8 mouse cellular contexts compared by ENCODE assay signal in genomic region chr3:146851966-146852891, GRCm38 (mm10). TPM values are rescaled to one million over a fixed set of nuclear protein-coding genes. Genes with fewer than 3 reads are reported as not detected.
DNase-seq lines count a peak whose midpoint lies in the region; ATAC-seq lines count a peak whose summit lies in the region.

Gene Ttll7, plus strand, starts transcription at chr3:146852367.

- ATAC-seq in frontal cortex, adult (ENCODE audit: low TSS enrichment): peak; percentile 94
- peak; percentile 79 for ATAC-seq in liver, embryonic 16.5 days (ENCODE audit: low read depth)
- ATAC-seq in neural tube, embryonic 15.5 days (ENCODE audit: low FRiP score): peak; percentile 97

- H3K27ac ChIP-seq in liver, embryonic 16.5 days (ENCODE audit: low read length): no peak within 1 kb of the TSS
- H3K27ac ChIP-seq in neural tube, embryonic 15.5 days (replicated peaks): peak within 1 kb of the TSS; percentile 86

- H3K36me3 ChIP-seq in liver, embryonic 16.5 days (ENCODE audit: control insufficient read depth, insufficient read depth): no peaks in the 10 kb centered on the region
- H3K36me3 ChIP-seq in neural tube, embryonic 15.5 days: no peaks in the 10 kb centered on the region

- peak; percentile 78 for DNase-seq in R1 (ENCODE audit: low read depth, low spot score)
- DNase-seq in cerebellum, postnatal 10 days: peak; percentile 86 to 88
- DNase-seq in heart, postnatal 4 days: peak; percentile 82
- peak; percentile 80 to 93 for DNase-seq in layer of hippocampus, adult 18-20 months (ENCODE audit: low spot score in 2 of 2)
- peak; percentile 77 for DNase-seq in urinary bladder, postnatal 14 days (ENCODE audit: low spot score)

- WGBS in liver, embryonic 16.5 days (ENCODE audit: insufficient replicate concordance): 1% methylated on average over 36 of the region's 36 CpGs
- 2% methylated on average over 36 of the region's 36 CpGs for WGBS in neural tube, embryonic 15.5 days

- H3K4me2 ChIP-seq in liver, embryonic 16.5 days (ENCODE audit: low read depth, low read length): peak within 1 kb of the TSS; percentile 67
- peak within 1 kb of the TSS; percentile 73 for H3K4me2 ChIP-seq in neural tube, embryonic 15.5 days

- H3K9me3 ChIP-seq in liver, embryonic 16.5 days (replicated peaks; ENCODE audit: control insufficient read depth, low read length): no peaks in the 10 kb centered on the region
- no peaks in the 10 kb centered on the region for H3K9me3 ChIP-seq in neural tube, embryonic 15.5 days (replicated peaks)

- H3K4me3 ChIP-seq in liver, embryonic 16.5 days (ENCODE audit: low read depth, low read length): peak within 1 kb of the TSS; percentile 53
- H3K4me3 ChIP-seq in neural tube, embryonic 15.5 days (replicated peaks): peak within 1 kb of the TSS; percentile 81

- peak within 1 kb of the TSS; percentile 41; the same call in 1 of the 2 replicates for H3K9ac ChIP-seq in liver, embryonic 16.5 days (ENCODE audit: low read depth, low read length)
- H3K9ac ChIP-seq in neural tube, embryonic 15.5 days (replicated peaks): peak within 1 kb of the TSS; percentile 76

- H3K4me1 ChIP-seq in liver, embryonic 16.5 days (ENCODE audit: control insufficient read depth, low read depth, low read length): no peaks in the 10 kb centered on the region
- H3K4me1 ChIP-seq in neural tube, embryonic 15.5 days: peaks cover 27% of the 10 kb centered on the region

- peaks cover 6% of the 10 kb centered on the region for H3K27me3 ChIP-seq in liver, embryonic 16.5 days (ENCODE audit: control insufficient read depth, insufficient read depth, low read depth, low read length)
- no peaks in the 10 kb centered on the region for H3K27me3 ChIP-seq in neural tube, embryonic 15.5 days (replicated peaks)

RNA-seq across cellular contexts. Expression of gene Ttll7, which starts in this region (rescaled TPM):
- total RNA-seq in heart, postnatal 4 days (2021): 1 to 10 TPM; 2.5 to 2.6 TPM
- 100 to 1,000 TPM; 129 to 140 TPM for total RNA-seq in layer of hippocampus, adult 18-20 months (2021)
- polyA plus RNA-seq in liver, embryonic 16.5 days (2015; fragmentation: Nextera tagmentation; extraction: Ambion mirVana): 0.48 and 0.54 TPM in 2 replicates
- 8.9 and 11.4 TPM in 2 replicates for polyA plus RNA-seq in neural tube, embryonic 15.5 days (2015; fragmentation: Nextera tagmentation; extraction: Ambion mirVana)

Comparison
In these comparisons a context has a peak if more than half of its experiments do, and no peak if none do; other contexts are left out.
1. RNA of gene Ttll7 (total RNA-seq): 129 to 140 TPM in layer of hippocampus, adult 18-20 months; 2.5 to 2.6 TPM in heart, postnatal 4 days; every median in the first group is over 10 times any median in the second.
2. Peak in ATAC-seq, H3K4me3 ChIP-seq, H3K9ac ChIP-seq and H3K4me2 ChIP-seq in liver, embryonic 16.5 days; RNA of the gene not detected or under 1 TPM.
3. Peak in every context shown above with its lines, with median percentiles within 50 percentile points of each other: DNase-seq and ATAC-seq.